Mouse (Mus musculus) Patski (cell line): ENCODE results near the gene Trim2. TPM values are rescaled to one million over a fixed set of nuclear protein-coding genes. Genes with fewer than 3 reads are reported as not detected.
A peak's percentile ranks its signal among the peaks of the same experiment; 100 is the strongest.

Experiments used
- ATAC-seq: fragments of 100-300 bp; one replicate; pipeline ENCODE4 v1.8.0; 2021
- CTCF ChIA-PET: fragments of 350-600 bp; sonication (Branson Sonifier 250); formaldehyde crosslinking; loops from one replicate; lab custom pipeline; 2022; ENCODE audit warnings: inconsistent platforms; lab: Charles Lee
- POLR2A ChIA-PET: fragments of 350-600 bp; sonication (Branson Sonifier 250); formaldehyde crosslinking; loops from one replicate; lab custom pipeline; 2022; ENCODE audit warnings: antibody characterized with exemption, inconsistent platforms; lab: Charles Lee
- DNase-seq: peaks from one replicate; pipeline ENCODE4 v3.0.0-alpha.2; 2011; ENCODE audit warnings: low read depth, low spot score
- H3K27me3 ChIP-seq: fragments of 371-371 bp; one replicate; pipeline ENCODE4 v1.5.1; 2021
- CTCF ChIP-seq: fragments of 100-300 bp; IDR thresholded peaks from one replicate; pipeline ENCODE4 v1.5.1; 2021
- in situ Hi-C: fragments of 300-500 bp; cut with MboI; formaldehyde crosslinking; loops from 3 replicates; pipeline ENCODE4 v1.11.1; 2018; ENCODE audit warnings: low pct_unique_long_range_greater_than_20kb, mixed read lengths
- polyA plus RNA-seq: library from polyadenylated mRNA; unstranded; gene quantifications from one replicate; pipeline ENCODE4 v1.2.3, GENCODE M21; 2021

The Trim2 gene
- polyA plus RNA-seq, 1 experiment from 2014 or later = 30.7 TPM

DNA sequence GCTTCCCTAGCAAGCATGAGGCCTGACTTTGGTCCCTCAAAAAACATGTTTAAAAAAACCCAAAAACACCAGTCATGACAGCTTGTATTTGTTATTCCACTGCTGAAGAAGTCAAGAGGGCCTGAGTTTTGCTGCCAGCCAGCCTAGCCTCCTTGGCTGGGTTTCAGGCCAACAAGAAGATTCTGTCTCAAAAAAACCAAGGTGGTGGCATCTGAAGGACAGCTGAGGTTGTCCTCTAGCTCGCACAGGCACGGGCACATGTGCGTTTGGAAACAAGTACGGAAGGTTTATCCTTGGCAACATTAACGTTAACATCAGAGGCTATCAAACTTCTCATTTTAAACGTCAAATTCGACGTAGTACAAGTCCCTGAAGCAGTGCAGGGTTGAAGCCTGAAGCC, 79.0 kb downstream of the Trim2 start:
- POLR2A ChIA-PET = no interaction called here
- DNase-seq (no peak), ATAC-seq (no peak)
- no peaks in the 10 kb centered on the region for H3K27me3 ChIP-seq
- CTCF ChIA-PET = interaction anchor here (0.9 to 1.6 kb wide), 3 partner anchors 13 to 35 kb away, joined by 3 read pairs; no protein-coding TSS in a partner anchor
- TF ChIP-seq CTCF = no peak
- in situ Hi-C loops = no loop called here

DNA sequence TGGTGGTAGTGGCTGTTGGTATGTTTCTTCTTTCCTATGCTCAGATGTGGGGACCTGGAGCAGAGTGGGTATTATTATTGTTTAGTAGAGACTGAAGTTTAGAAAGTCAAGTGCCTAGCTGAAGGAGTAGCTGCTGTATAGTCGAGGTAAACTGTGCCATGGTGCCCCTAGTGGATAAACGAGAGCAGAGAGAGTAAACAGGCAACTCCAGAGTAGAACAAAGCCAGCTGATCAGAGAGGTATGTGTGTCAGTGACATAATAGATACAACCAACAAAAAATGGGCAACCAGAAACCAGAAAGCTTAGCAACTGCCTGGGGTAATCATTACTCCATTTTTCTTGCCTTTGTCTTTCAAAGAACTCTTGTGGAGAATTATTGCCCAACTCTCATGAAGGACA, 81.7 kb downstream of the Trim2 start:
- in situ Hi-C loops = no loop called here

GRCm38 (mm10) chr3:84220748-84221147, 85.9 kb downstream of the Trim2 start:
- ATAC-seq (peak; percentile 78), DNase-seq (peak; percentile 64)
- no peaks in the 10 kb centered on the region for H3K27me3 ChIP-seq
- in situ Hi-C loops = no loop called here
- ChIA-PET CTCF (interaction anchor here (0.8 to 1.1 kb wide), 2 partner anchors 13 to 22 kb away, joined by 3 read pairs; no protein-coding TSS in a partner anchor), POLR2A (no interaction called here)
- TF ChIP-seq CTCF = no peak

More for the DNA sequence above, 81.7 kb downstream of the Trim2 start:
- no peak for ATAC-seq
- CTCF ChIA-PET = interaction anchor here (1.3 to 2.7 kb wide), 4 partner anchors 13 to 88 kb away, joined by 3 to 8 read pairs (median 4); no protein-coding TSS in a partner anchor
- peak; percentile 40 for TF ChIP-seq CTCF
- DNase-seq = no peak
- POLR2A ChIA-PET = interaction anchor here (0.7 to 1.2 kb wide), 2 partner anchors 10 to 17 kb away, joined by 3 read pairs; no protein-coding TSS in a partner anchor
- no peaks in the 10 kb centered on the region for H3K27me3 ChIP-seq

- CTCF ChIA-PET = interaction anchor here (0.8 to 1.1 kb wide), 3 partner anchors 8 to 13 kb away, joined by 3 to 4 read pairs (median 3); no protein-coding TSS in a partner anchor
- POLR2A ChIA-PET = interaction anchor here (0.7 kb wide), 1 partner anchor 319 kb away, joined by 3 read pairs; no protein-coding TSS in a partner anchor
- DNase-seq (no peak), ATAC-seq (peak; percentile 10)
- no peaks in the 10 kb centered on the region for H3K27me3 ChIP-seq
- in situ Hi-C loops = no loop called here
- TF ChIP-seq CTCF = no peak
Observed at GRCm38 (mm10) chr3:84220326-84220725, 86.4 kb downstream of the Trim2 start.

- ChIA-PET CTCF (interaction anchor here (1.0 to 1.1 kb wide), 2 partner anchors 9 to 10 kb away, joined by 3 to 4 read pairs; no protein-coding TSS in a partner anchor), POLR2A (interaction anchor here (0.7 kb wide), 4 partner anchors 21 to 444 kb away, joined by 3 read pairs; no protein-coding TSS in a partner anchor)
- DNase-seq = no peak
- no peak for TF ChIP-seq CTCF
- in situ Hi-C loops = no loop called here
- ATAC-seq = no peak
- H3K27me3 ChIP-seq = no peaks in the 10 kb centered on the region
Observed at GRCm38 (mm10) chr3:84219720-84220273, 86.9 kb downstream of the Trim2 start.

- no peak for TF ChIP-seq CTCF
- POLR2A ChIA-PET = interaction anchor here (0.7 kb wide), 3 partner anchors 20 to 445 kb away, joined by 3 read pairs; no protein-coding TSS in a partner anchor
- DNase-seq = no peak
- no peak for ATAC-seq
- in situ Hi-C loops = no loop called here
- no peaks in the 10 kb centered on the region for H3K27me3 ChIP-seq
- CTCF ChIA-PET = interaction anchor here (1.0 to 1.1 kb wide), 2 partner anchors 9 to 10 kb away, joined by 3 to 4 read pairs; no protein-coding TSS in a partner anchor
Observed at GRCm38 (mm10) chr3:84219166-84219710, 87.4 kb downstream of the Trim2 start.

DNA sequence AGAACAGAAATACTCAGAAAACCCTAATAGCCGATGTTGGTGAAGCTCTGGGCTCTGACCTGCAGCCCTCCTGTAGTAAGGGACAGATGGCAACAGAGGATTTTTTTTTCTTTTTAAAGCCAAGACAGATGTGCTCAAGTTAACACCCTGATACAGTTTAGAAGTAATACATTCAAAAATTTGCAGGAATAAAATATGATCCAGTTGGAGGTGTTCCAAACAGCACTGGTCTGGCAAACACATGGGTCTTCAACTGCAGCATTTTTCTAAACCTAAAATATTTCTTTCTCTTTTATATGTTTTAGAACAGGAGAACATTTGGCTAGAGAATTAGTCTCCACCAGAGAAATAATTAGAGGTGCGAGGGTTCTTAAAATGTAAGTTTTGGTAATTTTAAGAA, 88.2 kb downstream of the Trim2 start:
- in situ Hi-C loops = no loop called here
- ChIA-PET POLR2A (no interaction called here), CTCF (interaction anchor here (0.9 kb wide), 1 partner anchor 10 kb away, joined by 3 read pairs; no protein-coding TSS in a partner anchor)
- no peak for ATAC-seq
- no peak for TF ChIP-seq CTCF
- DNase-seq = no peak
- H3K27me3 ChIP-seq = no peaks in the 10 kb centered on the region

DNA sequence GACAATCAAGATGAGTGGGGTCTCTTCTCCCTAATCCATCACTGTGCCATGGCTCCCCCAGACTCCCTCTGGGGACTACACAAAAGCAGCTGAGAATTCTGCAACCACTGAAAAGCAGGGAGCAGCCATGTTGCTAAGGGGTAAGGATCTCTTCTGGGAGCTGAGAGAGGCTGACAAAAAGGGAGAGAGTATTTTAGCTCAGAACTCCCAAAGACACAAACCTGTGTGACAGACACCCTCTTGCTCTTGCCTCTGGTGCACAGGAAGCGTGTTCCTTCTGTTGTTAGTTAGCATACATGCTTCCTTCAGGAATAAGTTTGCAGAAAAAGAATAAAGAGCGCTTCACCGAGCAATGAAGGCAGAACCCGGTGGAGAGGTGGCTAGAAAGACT, 88.7 kb downstream of the Trim2 start:
- POLR2A ChIA-PET = interaction anchor here (0.6 kb wide), 1 partner anchor 73 kb away, joined by 3 read pairs; no protein-coding TSS in a partner anchor
- DNase-seq (no peak), ATAC-seq (no peak)
- no peaks in the 10 kb centered on the region for H3K27me3 ChIP-seq
- in situ Hi-C loops = no loop called here
- TF ChIP-seq CTCF = no peak
- CTCF ChIA-PET = interaction anchor here (0.9 kb wide), 1 partner anchor 9 kb away, joined by 3 read pairs; no protein-coding TSS in a partner anchor

DNA sequence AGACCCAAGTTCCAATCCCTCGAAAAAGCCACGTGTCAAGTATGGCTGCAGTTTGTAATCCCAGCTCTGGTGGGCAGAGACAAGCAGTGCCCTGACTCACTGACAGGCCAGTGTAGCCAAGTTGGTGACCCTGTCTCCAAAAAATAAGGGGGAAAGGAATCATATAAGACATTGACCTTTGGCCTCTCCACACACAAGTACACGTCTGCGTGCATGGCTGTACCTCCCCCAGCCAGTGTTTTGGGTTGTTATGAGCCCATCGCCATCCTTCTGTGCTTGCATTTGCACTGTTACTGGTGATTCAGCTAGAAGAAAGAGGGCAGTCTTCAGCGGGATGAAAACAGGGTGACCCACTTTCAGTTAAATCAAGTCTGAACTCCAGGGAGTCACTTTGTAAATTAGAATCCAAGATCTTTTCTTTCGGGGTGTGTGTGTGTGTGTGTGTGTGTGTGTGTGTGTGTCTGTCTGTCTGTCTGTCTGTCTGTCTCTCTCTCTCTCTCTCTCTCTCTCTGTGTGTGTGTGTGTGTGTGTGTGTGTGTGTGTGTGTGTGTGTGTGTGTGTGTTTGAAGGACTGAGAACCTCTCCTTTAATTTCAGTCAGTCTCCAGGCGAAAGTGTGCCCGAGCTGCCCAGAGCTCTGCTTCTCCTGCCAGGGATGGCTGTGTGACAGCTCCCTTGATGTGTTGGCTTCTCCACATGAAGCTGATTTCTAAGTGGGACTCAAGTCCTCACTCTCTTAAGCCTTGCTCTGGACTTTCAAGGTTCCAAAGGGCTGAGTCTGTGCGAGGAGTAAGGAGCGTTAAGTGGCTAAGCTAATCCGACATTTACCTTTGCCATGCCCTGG, 89.3 kb downstream of the Trim2 start:
- CTCF ChIA-PET = interaction anchor here (0.9 to 1.1 kb wide), 2 partner anchors 9 to 27 kb away, joined by 3 to 4 read pairs; no protein-coding TSS in a partner anchor
- in situ Hi-C loops = no loop called here
- no peak for ATAC-seq
- POLR2A ChIA-PET = interaction anchor here (0.6 kb wide), 1 partner anchor 73 kb away, joined by 3 read pairs; no protein-coding TSS in a partner anchor
- H3K27me3 ChIP-seq = no peaks in the 10 kb centered on the region
- DNase-seq = no peak
- no peak for TF ChIP-seq CTCF
